In genomic region chr10:127641861-127642771, GRCm38 (mm10) we compare ENCODE assay signal across 8 mouse cellular contexts. TPM values are rescaled to one million over a fixed set of nuclear protein-coding genes. Genes with fewer than 3 reads are reported as not detected.
DNase-seq lines count a peak whose midpoint lies in the region; ATAC-seq lines count a peak whose summit lies in the region.

No protein-coding gene starts in this region.

- DNase-seq in left cerebral cortex, adult 18-20 months (ENCODE audit: low spot score in 2 of 2), result peak; percentile 88 to 95
- no peak for DNase-seq in left cerebral cortex, adult 11 months (ENCODE audit: low spot score)
- peak; percentile 82 for DNase-seq in embryo, embryonic 9.5 days (ENCODE audit: extremely low spot score)
- peak; percentile 99 for DNase-seq in heart, adult 11 months
- DNase-seq in kidney, adult 11 months, result peak; percentile 82
- DNase-seq in spleen, postnatal 10 days (ENCODE audit: low spot score in 2 of 2), result peak; percentile 88 to 95

- H3K9me3 ChIP-seq in limb, embryonic 15.5 days, result no peaks in the 10 kb centered on the region
- H3K9me3 ChIP-seq in midbrain, embryonic 16.5 days (replicated peaks; ENCODE audit: control insufficient read depth, low read length, poor library complexity, severe bottlenecking), result no peaks in the 10 kb centered on the region

- H3K9ac ChIP-seq in limb, embryonic 15.5 days, result no peak overlapping the region
- no peak overlapping the region for H3K9ac ChIP-seq in midbrain, embryonic 16.5 days (ENCODE audit: low read depth, low read length)

- peak; percentile 77 for ATAC-seq in limb, embryonic 15.5 days (ENCODE audit: insufficient number of reproducible peaks, low FRiP score, low TSS enrichment, low read depth)
- peak; percentile 81 for ATAC-seq in midbrain, embryonic 16.5 days

- H3K27me3 ChIP-seq in limb, embryonic 15.5 days, result no peaks in the 10 kb centered on the region
- peaks cover 25% of the 10 kb centered on the region for H3K27me3 ChIP-seq in midbrain, embryonic 16.5 days (ENCODE audit: control insufficient read depth, insufficient read depth, low read depth, low read length)

- peak overlapping the region; percentile 58 for H3K4me3 ChIP-seq in limb, embryonic 15.5 days
- peak overlapping the region; percentile 18 for H3K4me3 ChIP-seq in midbrain, embryonic 16.5 days (ENCODE audit: low read depth, low read length)

- H3K4me2 ChIP-seq in limb, embryonic 15.5 days, result peak overlapping the region; percentile 68
- peak overlapping the region; percentile 52 for H3K4me2 ChIP-seq in midbrain, embryonic 16.5 days (ENCODE audit: low read length)

- H3K27ac ChIP-seq in limb, embryonic 15.5 days, result peak overlapping the region; percentile 88
- H3K27ac ChIP-seq in midbrain, embryonic 16.5 days (ENCODE audit: low read length), result peak overlapping the region; percentile 44

- H3K4me1 ChIP-seq in limb, embryonic 15.5 days, result peaks cover 26% of the 10 kb centered on the region
- H3K4me1 ChIP-seq in midbrain, embryonic 16.5 days (ENCODE audit: control insufficient read depth, insufficient read depth, low read length), result peaks cover 5% of the 10 kb centered on the region; the same call in 1 of the 2 replicates

- WGBS in limb, embryonic 15.5 days, result 6% methylated on average over 19 of the region's 19 CpGs
- 6% methylated on average over 19 of the region's 19 CpGs for WGBS in midbrain, embryonic 16.5 days

- H3K36me3 ChIP-seq in limb, embryonic 15.5 days, result peaks cover 2% of the 10 kb centered on the region; the same call in 1 of the 2 replicates
- no peaks in the 10 kb centered on the region for H3K36me3 ChIP-seq in midbrain, embryonic 16.5 days (ENCODE audit: control insufficient read depth, insufficient read depth, low read length)

RNA-seq across cellular contexts. Expression of gene Stat6, which starts 0.7 kb away (rescaled TPM):
- 10 to 100 TPM; 15.9 to 17.8 TPM for total RNA-seq in left cerebral cortex, adult 18-20 months (2021)
- polyA plus RNA-seq in limb, embryonic 15.5 days (2015; fragmentation: Nextera tagmentation; extraction: Ambion mirVana), result 36.7 and 38.9 TPM in 2 replicates
- polyA plus RNA-seq in midbrain, embryonic 16.5 days (2015; fragmentation: Nextera tagmentation; extraction: Ambion mirVana), result 4.4 and 5.4 TPM in 2 replicates

RNA-seq across cellular contexts. Expression of gene Lrp1, which starts 21.2 kb away (rescaled TPM):
- 100 to 1,000 TPM; 264 to 276 TPM for total RNA-seq in left cerebral cortex, adult 18-20 months (2021)
- polyA plus RNA-seq in limb, embryonic 15.5 days (2015; fragmentation: Nextera tagmentation; extraction: Ambion mirVana), result 146 and 148 TPM in 2 replicates
- polyA plus RNA-seq in midbrain, embryonic 16.5 days (2015; fragmentation: Nextera tagmentation; extraction: Ambion mirVana), result 110 and 117 TPM in 2 replicates

RNA-seq across cellular contexts. Expression of gene Nemp1, which starts 24.6 kb away (rescaled TPM):
- total RNA-seq in left cerebral cortex, adult 18-20 months (2021), result 1 to 10 TPM; 4.6 to 5.1 TPM
- polyA plus RNA-seq in limb, embryonic 15.5 days (2015; fragmentation: Nextera tagmentation; extraction: Ambion mirVana), result 8.3 and 8.5 TPM in 2 replicates
- 3.2 TPM in 2 replicates for polyA plus RNA-seq in midbrain, embryonic 16.5 days (2015; fragmentation: Nextera tagmentation; extraction: Ambion mirVana)

RNA-seq across cellular contexts. Expression of gene Nab2, which starts 26.3 kb away (rescaled TPM):
- total RNA-seq in left cerebral cortex, adult 18-20 months (2021), result 10 to 100 TPM; 58.2 to 71.7 TPM
- polyA plus RNA-seq in limb, embryonic 15.5 days (2015; fragmentation: Nextera tagmentation; extraction: Ambion mirVana), result 23.7 and 24.4 TPM in 2 replicates
- 1.6 and 2.1 TPM in 2 replicates for polyA plus RNA-seq in midbrain, embryonic 16.5 days (2015; fragmentation: Nextera tagmentation; extraction: Ambion mirVana)
